Mouse (Mus musculus): ENCODE data around the gene Vegfa. TPM values are rescaled to one million over a fixed set of nuclear protein-coding genes. Genes with fewer than 3 reads are reported as not detected.

Vegfa gene
- polyA plus RNA-seq, 1 experiment from 2014 or later: 2.7 TPM

GRCm38 (mm10) chr17:46024192-46024591 is 8.0 kb downstream of the Vegfa start:
- no peak overlapping the region for H3K4me2 ChIP-seq (ENCODE audit: low read depth, low read length)
- ATAC-seq: no peak
- H3K9me3 ChIP-seq (ENCODE audit: control insufficient read depth, low read length): no peaks in the 10 kb centered on the region
- H3K36me3 ChIP-seq (ENCODE audit: control insufficient read depth, insufficient read depth, low read length): peaks cover 47% of the 10 kb centered on the region
- H3K4me3 ChIP-seq (ENCODE audit: low read length): no peak overlapping the region
- peaks cover 34% of the 10 kb centered on the region for H3K4me1 ChIP-seq (ENCODE audit: control insufficient read depth, insufficient read depth, low read length)
- H3K27me3 ChIP-seq (replicated peaks; ENCODE audit: control insufficient read depth, insufficient read depth, low read length): no peaks in the 10 kb centered on the region
- WGBS: 90% methylated on average over 5 of the region's 5 CpGs
- no peak overlapping the region for H3K9ac ChIP-seq (ENCODE audit: low read depth, low read length)
- no peak overlapping the region for H3K27ac ChIP-seq (ENCODE audit: low read length)

GRCm38 (mm10) chr17:46023572-46023971 is 8.6 kb downstream of the Vegfa start:
- ATAC-seq: no peak
- WGBS: 90% methylated on average over 8 of the region's 8 CpGs

GRCm38 (mm10) chr17:46022934-46023333 is 9.2 kb downstream of the Vegfa start:
- H3K4me3 ChIP-seq (ENCODE audit: low read length): no peak overlapping the region
- no peaks in the 10 kb centered on the region for H3K27me3 ChIP-seq (replicated peaks; ENCODE audit: control insufficient read depth, insufficient read depth, low read length)
- H3K4me2 ChIP-seq (ENCODE audit: low read depth, low read length): no peak overlapping the region
- no peaks in the 10 kb centered on the region for H3K9me3 ChIP-seq (ENCODE audit: control insufficient read depth, low read length)
- no peak overlapping the region for H3K27ac ChIP-seq (ENCODE audit: low read length)
- H3K9ac ChIP-seq (ENCODE audit: low read depth, low read length): no peak overlapping the region
- H3K36me3 ChIP-seq (ENCODE audit: control insufficient read depth, insufficient read depth, low read length): peaks cover 51% of the 10 kb centered on the region
- ATAC-seq: no peak
- 85% methylated on average over 6 of the region's 6 CpGs for WGBS
- peaks cover 23% of the 10 kb centered on the region for H3K4me1 ChIP-seq (ENCODE audit: control insufficient read depth, insufficient read depth, low read length)

More at GRCm38 (mm10) chr17:46023572-46023971, 8.6 kb downstream of the Vegfa start:
- Histone ChIP-seq H3K4me1 (ENCODE audit: control insufficient read depth, insufficient read depth, low read length) (peaks cover 27% of the 10 kb centered on the region), H3K9me3 (ENCODE audit: control insufficient read depth, low read length) (no peaks in the 10 kb centered on the region), H3K27ac (ENCODE audit: low read length) (no peak overlapping the region), H3K9ac (ENCODE audit: low read depth, low read length) (no peak overlapping the region), H3K36me3 (ENCODE audit: control insufficient read depth, insufficient read depth, low read length) (peaks cover 50% of the 10 kb centered on the region), H3K4me2 (ENCODE audit: low read depth, low read length) (no peak overlapping the region), H3K27me3 (replicated peaks; ENCODE audit: control insufficient read depth, insufficient read depth, low read length) (no peaks in the 10 kb centered on the region), H3K4me3 (ENCODE audit: low read length) (no peak overlapping the region)

DNA sequence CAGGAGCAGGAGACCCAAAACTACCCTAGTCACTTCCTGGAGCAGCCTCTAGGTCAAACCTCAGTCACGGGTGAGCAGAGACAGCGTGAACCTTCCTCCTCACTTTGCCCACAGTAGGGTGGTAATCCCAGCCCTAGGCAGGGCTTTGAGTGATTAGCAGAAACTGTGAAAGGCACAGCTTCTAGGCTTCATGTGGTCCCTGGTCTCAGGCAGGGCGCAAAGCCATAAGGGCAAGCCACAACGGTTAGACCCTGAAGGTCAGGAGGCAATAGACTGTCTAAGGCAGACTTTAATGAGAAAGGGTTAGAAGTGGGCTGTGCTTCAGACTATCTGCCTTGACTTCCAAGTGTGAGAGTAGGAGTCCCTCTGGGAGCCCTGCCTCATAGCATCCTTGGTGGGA is 9.7 kb downstream of the Vegfa start:
- peaks cover 51% of the 10 kb centered on the region for H3K36me3 ChIP-seq (ENCODE audit: control insufficient read depth, insufficient read depth, low read length)
- no peak overlapping the region for H3K9ac ChIP-seq (ENCODE audit: low read depth, low read length)
- H3K27ac ChIP-seq (ENCODE audit: low read length): no peak overlapping the region
- ATAC-seq: no peak
- no peaks in the 10 kb centered on the region for H3K9me3 ChIP-seq (ENCODE audit: control insufficient read depth, low read length)
- no peaks in the 10 kb centered on the region for H3K27me3 ChIP-seq (replicated peaks; ENCODE audit: control insufficient read depth, insufficient read depth, low read length)
- no peak overlapping the region for H3K4me3 ChIP-seq (ENCODE audit: low read length)
- WGBS: 92% methylated on average over 4 of the region's 4 CpGs
- no peak overlapping the region for H3K4me2 ChIP-seq (ENCODE audit: low read depth, low read length)
- H3K4me1 ChIP-seq (ENCODE audit: control insufficient read depth, insufficient read depth, low read length): peaks cover 19% of the 10 kb centered on the region

DNA sequence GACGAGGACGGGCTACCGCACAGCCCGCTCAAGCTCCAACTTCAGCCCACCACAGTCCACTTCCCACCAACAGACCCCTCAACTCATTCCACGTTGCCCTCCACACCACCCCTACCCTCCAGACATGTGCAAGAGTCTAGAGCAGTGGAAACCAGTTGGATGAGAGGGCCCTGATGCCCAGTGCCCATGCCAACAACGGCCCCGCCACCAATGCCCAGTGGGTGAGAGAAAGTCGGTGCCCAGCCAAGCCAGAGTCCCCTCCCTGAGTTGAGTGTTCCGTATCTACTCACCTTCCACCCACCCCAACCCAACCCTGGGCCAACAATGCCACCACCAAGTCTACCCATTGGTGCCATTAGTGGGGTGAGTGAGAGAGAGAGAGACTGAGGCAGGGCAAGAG is 10.4 kb downstream of the Vegfa start:
- ATAC-seq: no peak
- peaks cover 12% of the 10 kb centered on the region for H3K4me1 ChIP-seq (ENCODE audit: control insufficient read depth, insufficient read depth, low read length)
- H3K4me2 ChIP-seq (ENCODE audit: low read depth, low read length): no peak overlapping the region
- no peaks in the 10 kb centered on the region for H3K27me3 ChIP-seq (replicated peaks; ENCODE audit: control insufficient read depth, insufficient read depth, low read length)
- no peak overlapping the region for H3K4me3 ChIP-seq (ENCODE audit: low read length)
- H3K9me3 ChIP-seq (ENCODE audit: control insufficient read depth, low read length): no peaks in the 10 kb centered on the region
- 91% methylated on average over 9 of the region's 9 CpGs for WGBS
- no peak overlapping the region for H3K9ac ChIP-seq (ENCODE audit: low read depth, low read length)
- H3K36me3 ChIP-seq (ENCODE audit: control insufficient read depth, insufficient read depth, low read length): peaks cover 51% of the 10 kb centered on the region
- no peak overlapping the region for H3K27ac ChIP-seq (ENCODE audit: low read length)

DNA sequence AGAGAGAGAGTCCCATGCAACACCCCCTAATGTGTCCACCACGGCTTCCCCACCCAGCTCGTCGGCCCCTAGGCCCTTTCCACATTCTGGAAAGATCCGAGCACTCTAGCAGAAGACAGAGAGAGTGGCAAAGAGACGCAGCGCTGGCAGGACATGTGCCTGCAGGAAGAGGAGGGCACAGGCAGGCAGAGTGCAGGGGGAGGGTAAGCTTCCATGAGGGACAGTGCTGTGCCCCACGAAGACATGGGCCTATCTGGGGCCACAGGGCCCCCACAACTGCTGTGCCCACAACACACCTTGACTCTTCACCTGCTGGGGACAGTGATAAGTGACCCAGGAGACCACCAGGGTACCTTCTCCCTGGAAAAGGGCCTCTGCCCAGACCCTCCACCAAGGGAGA is 11.0 kb downstream of the Vegfa start:
- Histone ChIP-seq H3K9ac (ENCODE audit: low read depth, low read length) (no peak overlapping the region), H3K9me3 (ENCODE audit: control insufficient read depth, low read length) (no peaks in the 10 kb centered on the region), H3K4me2 (ENCODE audit: low read depth, low read length) (no peak overlapping the region), H3K4me1 (ENCODE audit: control insufficient read depth, insufficient read depth, low read length) (peaks cover 6% of the 10 kb centered on the region), H3K27me3 (replicated peaks; ENCODE audit: control insufficient read depth, insufficient read depth, low read length) (no peaks in the 10 kb centered on the region), H3K36me3 (ENCODE audit: control insufficient read depth, insufficient read depth, low read length) (peaks cover 54% of the 10 kb centered on the region), H3K4me3 (ENCODE audit: low read length) (no peak overlapping the region), H3K27ac (ENCODE audit: low read length) (no peak overlapping the region)
- no peak for ATAC-seq
- WGBS: 94% methylated on average over 7 of the region's 7 CpGs

DNA sequence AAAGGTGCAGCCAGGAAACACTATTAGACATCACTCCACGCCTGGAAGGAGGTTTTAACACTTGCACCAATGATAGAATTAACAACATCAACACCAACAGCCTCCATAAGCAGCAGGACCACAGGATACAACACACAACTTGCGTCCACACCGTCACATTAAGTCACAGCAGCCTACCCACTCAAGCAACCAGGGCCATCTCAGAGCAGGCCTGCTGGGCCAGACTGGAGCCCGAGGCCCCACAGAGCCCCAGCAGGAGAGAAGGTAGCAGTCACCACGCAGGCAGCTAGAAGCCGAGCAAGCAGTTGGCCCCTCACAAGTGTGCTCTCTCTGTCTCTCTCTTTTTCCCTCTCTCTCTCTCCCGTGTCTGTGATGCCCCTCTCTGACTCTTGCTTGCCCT is 11.6 kb downstream of the Vegfa start:
- 67% methylated on average over 7 of the region's 7 CpGs for WGBS
- Histone ChIP-seq H3K9ac (ENCODE audit: low read depth, low read length) (no peak overlapping the region), H3K27me3 (replicated peaks; ENCODE audit: control insufficient read depth, insufficient read depth, low read length) (no peaks in the 10 kb centered on the region), H3K36me3 (ENCODE audit: control insufficient read depth, insufficient read depth, low read length) (peaks cover 56% of the 10 kb centered on the region), H3K9me3 (ENCODE audit: control insufficient read depth, low read length) (no peaks in the 10 kb centered on the region), H3K4me1 (ENCODE audit: control insufficient read depth, insufficient read depth, low read length) (peaks cover 3% of the 10 kb centered on the region; the same call in 1 of the 2 replicates), H3K4me3 (ENCODE audit: low read length) (no peak overlapping the region), H3K27ac (ENCODE audit: low read length) (no peak overlapping the region), H3K4me2 (ENCODE audit: low read depth, low read length) (no peak overlapping the region)
- no peak for ATAC-seq

DNA sequence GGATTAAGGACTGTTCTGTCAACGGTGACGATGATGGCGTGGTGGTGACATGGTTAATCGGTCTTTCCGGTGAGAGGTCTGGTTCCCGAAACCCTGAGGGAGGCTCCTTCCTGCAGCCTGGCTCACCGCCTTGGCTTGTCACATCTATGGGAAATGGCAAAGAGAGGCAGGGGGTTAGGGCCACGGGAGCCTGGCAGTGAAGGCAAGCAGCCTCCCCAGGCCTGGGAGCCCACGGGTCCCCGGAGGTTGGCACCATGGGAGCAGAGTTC is 13.5 kb downstream of the Vegfa start:
- ATAC-seq: no peak
- Histone ChIP-seq H3K4me1 (ENCODE audit: control insufficient read depth, insufficient read depth, low read length) (peaks cover 3% of the 10 kb centered on the region; the same call in 1 of the 2 replicates), H3K27me3 (replicated peaks; ENCODE audit: control insufficient read depth, insufficient read depth, low read length) (no peaks in the 10 kb centered on the region), H3K27ac (ENCODE audit: low read length) (no peak overlapping the region), H3K9me3 (ENCODE audit: control insufficient read depth, low read length) (no peaks in the 10 kb centered on the region), H3K4me2 (ENCODE audit: low read depth, low read length) (no peak overlapping the region), H3K36me3 (ENCODE audit: control insufficient read depth, insufficient read depth, low read length) (peaks cover 47% of the 10 kb centered on the region), H3K9ac (ENCODE audit: low read depth, low read length) (no peak overlapping the region), H3K4me3 (ENCODE audit: low read length) (no peak overlapping the region)
- 88% methylated on average over 10 of the region's 10 CpGs for WGBS

- H3K4me2 ChIP-seq (ENCODE audit: low read depth, low read length): no peak overlapping the region
- no peak overlapping the region for H3K9ac ChIP-seq (ENCODE audit: low read depth, low read length)
- no peak for ATAC-seq
- H3K9me3 ChIP-seq (ENCODE audit: control insufficient read depth, low read length): no peaks in the 10 kb centered on the region
- no peak overlapping the region for H3K4me3 ChIP-seq (ENCODE audit: low read length)
- no peak overlapping the region for H3K27ac ChIP-seq (ENCODE audit: low read length)
- no peaks in the 10 kb centered on the region for H3K27me3 ChIP-seq (replicated peaks; ENCODE audit: control insufficient read depth, insufficient read depth, low read length)
- 75% methylated on average over 24 of the region's 24 CpGs for WGBS
- H3K36me3 ChIP-seq (ENCODE audit: control insufficient read depth, insufficient read depth, low read length): peaks cover 42% of the 10 kb centered on the region
- peaks cover 3% of the 10 kb centered on the region; the same call in 1 of the 2 replicates for H3K4me1 ChIP-seq (ENCODE audit: control insufficient read depth, insufficient read depth, low read length)
Measured at GRCm38 (mm10) chr17:46017946-46018735, 14.0 kb downstream of the Vegfa start.

- H3K4me1 ChIP-seq (ENCODE audit: control insufficient read depth, insufficient read depth, low read length): peaks cover 3% of the 10 kb centered on the region; the same call in 1 of the 2 replicates
- H3K4me3 ChIP-seq (ENCODE audit: low read length): no peak overlapping the region
- peaks cover 30% of the 10 kb centered on the region for H3K36me3 ChIP-seq (ENCODE audit: control insufficient read depth, insufficient read depth, low read length)
- no peaks in the 10 kb centered on the region for H3K27me3 ChIP-seq (replicated peaks; ENCODE audit: control insufficient read depth, insufficient read depth, low read length)
- ATAC-seq: no peak
- WGBS: 91% methylated on average over 5 of the region's 5 CpGs
- no peaks in the 10 kb centered on the region for H3K9me3 ChIP-seq (ENCODE audit: control insufficient read depth, low read length)
- H3K9ac ChIP-seq (ENCODE audit: low read depth, low read length): no peak overlapping the region
- H3K27ac ChIP-seq (ENCODE audit: low read length): no peak overlapping the region
- no peak overlapping the region for H3K4me2 ChIP-seq (ENCODE audit: low read depth, low read length)
Measured at GRCm38 (mm10) chr17:46016617-46017016, 15.6 kb downstream of the Vegfa start.
